Mouse (Mus musculus): ENCODE results near the gene Cuta.

The Cuta gene

GRCm38 (mm10) chr17:26884995-26885926 is 54.1 kb downstream of the Cuta start:
- DNase-seq: peak; percentile 90 to 93
